Mouse (Mus musculus) adrenal gland, postnatal 25 days (tissue): Measurements from ENCODE around the gene Bglap3. TPM values are rescaled to one million over a fixed set of nuclear protein-coding genes. Genes with fewer than 3 reads are reported as not detected.
"Not testable (repeated sequence)": the region's sequence is repeated elsewhere in the genome, so short reads cannot be mapped to it uniquely, and the experiment has no call there.

Source experiments
- DNase-seq: peaks from one replicate; pipeline ENCODE4 v3.0.0; 2021; ENCODE audit warnings: mixed read lengths
- long read RNA-seq: library from polyadenylated mRNA; stranded (forward); transcript quantifications from one replicate; pipeline ENCODE4 v2.0.0, GENCODE M21; 2021
- total RNA-seq: library from RNA; stranded (reverse); gene quantifications from 2 replicates; pipeline ENCODE4 v1.2.3, GENCODE M21; 2021

The Bglap3 gene
- total RNA-seq = 0.79 and 2.3 TPM in 2 replicates
- long read RNA-seq = 0 reads

DNA sequence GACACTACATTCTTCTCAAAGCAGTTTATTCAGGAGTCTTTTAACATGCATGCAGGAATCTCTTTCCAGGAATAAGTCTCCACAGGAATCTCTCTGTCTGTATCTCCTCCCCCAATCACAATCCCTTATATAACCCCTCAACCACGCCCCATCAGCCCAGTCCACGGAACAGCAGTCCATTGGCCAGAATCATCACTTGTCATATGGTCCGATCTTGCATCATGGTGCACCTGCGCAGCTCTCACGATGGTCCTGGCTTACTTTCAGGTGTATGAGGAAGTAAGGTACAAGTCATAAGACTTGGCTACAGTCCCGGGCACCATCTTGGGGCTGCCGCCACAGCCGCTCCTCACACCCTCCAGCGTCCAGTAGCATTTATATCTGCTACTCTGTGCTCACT lies at the start of gene Bglap3:
Gene Bglap3 (minus strand): TSS at position 101 of the 400 bp plus-strand sequence.
- DNase-seq = not testable (repeated sequence)

GRCm38 (mm10) chr3:88422020-88422720 lies 49.6 kb upstream of the Bglap3 start:
- no peak for DNase-seq

DNA sequence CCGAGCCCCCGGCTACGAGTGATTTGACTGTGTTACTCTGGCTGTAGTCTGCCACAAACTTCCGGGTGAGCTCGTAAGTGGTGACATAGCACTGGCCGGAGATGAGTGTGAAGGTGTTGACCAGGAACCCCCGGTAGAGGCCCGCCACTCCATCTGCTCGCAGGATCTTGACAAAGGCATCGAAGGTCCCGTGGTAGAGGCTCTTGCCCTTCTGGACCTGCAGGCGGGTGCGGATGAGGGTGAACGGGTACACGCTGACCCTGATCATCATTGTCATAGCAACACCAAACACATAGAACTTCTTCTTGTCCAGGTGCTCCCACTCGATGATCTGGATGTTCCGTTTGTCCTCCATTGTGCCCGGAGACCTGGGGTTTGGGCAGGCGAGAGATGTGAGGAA lies 48.2 kb upstream of the Bglap3 start:
- no peak for DNase-seq

DNA sequence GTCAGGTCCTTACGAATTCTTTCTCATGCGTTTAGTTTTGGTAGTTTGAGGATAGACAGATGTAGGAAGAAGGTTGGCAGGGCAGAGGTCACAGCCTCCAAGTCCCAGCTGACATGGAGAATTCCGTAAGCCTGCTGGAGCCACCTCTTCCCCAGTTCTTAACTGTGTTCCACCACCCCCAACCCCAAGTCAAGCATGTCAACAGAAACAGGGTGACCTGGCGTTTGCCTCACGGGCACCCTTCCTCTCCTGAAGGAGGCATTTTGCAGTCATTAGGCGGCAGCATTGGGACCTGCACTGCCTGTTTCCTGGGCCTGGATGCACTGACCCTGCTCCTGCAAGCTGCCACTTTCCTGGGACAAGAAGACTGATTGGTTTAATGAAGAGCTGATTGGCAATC lies 45.5 kb upstream of the Bglap3 start:
- DNase-seq = no peak

GRCm38 (mm10) chr3:88415668-88416067 lies 43.1 kb upstream of the Bglap3 start:
- no peak for DNase-seq

DNA sequence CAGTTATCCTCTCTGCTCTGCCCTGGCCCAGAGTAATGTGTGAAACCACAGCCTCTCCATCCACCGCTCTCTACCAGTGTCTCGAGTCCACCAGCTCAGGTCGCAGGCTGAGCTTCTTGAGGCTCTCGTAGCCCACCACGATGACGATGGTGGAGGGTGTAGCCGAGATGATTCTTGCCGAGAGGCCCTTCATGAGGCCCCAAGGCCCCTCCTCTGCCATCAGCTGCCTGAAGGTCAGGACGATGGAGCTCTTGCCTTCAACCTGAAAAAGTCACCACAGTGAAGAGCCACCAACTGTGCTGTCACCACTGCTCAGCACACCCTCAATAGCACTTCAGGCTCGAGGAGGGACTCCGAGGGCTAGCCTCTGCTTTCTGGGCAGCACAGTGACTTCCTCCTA lies 40.1 kb upstream of the Bglap3 start:
- no peak for DNase-seq

DNA sequence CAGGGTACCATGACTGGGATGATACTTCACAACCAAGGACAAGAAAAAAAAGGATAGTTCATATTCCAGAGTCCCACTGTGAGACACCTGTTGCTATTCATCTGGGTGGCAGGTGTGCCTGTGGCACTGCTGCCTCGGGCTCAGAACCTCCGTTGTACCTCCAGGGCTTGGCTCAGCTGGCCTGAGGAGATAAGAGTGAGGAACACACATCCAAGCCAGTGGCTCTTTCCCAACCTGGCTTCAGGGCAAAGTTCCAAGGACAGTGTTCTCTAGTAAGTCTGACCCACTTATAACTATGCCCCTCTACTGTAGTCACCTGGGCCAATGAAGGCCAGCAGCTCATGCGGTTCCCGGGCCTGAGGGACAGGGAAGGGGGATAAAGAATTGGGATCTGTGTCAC lies 39.1 kb upstream of the Bglap3 start:
- no peak for DNase-seq

- DNase-seq = no peak
These were observed 38.1 kb upstream of the Bglap3 start for GRCm38 (mm10) chr3:88410645-88411031.

- DNase-seq = peak; percentile 93
These were observed 37.5 kb upstream of the Bglap3 start, which contains the start of gene Pmf1 for GRCm38 (mm10) chr3:88409741-88410644. Gene Pmf1, minus strand, starts transcription at chr3:88410331.

GRCm38 (mm10) chr3:88408953-88409352 lies 36.4 kb upstream of the Bglap3 start:
- DNase-seq = no peak

GRCm38 (mm10) chr3:88407529-88407928 lies 35.0 kb upstream of the Bglap3 start:
- no peak for DNase-seq

DNA sequence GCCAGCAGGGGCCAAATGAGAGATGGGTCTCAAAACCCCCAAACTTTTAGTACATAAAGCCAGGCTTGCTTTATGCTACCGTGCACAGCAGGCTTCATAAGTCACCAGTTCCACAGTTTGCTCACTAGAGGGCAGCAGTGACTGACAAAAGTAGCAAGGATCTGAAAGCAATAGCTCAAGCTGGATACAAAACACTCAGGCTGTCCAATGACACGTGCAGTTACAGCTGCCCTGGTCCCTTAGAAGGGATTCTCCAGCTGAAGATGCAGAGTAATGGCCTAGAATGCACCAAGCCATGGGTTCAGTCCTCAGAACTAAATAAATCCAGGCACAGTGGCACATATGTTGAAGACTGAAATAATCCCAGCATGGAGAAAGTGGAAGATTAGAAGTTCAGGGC lies 34.5 kb upstream of the Bglap3 start:
- peak; percentile 38 for DNase-seq

DNA sequence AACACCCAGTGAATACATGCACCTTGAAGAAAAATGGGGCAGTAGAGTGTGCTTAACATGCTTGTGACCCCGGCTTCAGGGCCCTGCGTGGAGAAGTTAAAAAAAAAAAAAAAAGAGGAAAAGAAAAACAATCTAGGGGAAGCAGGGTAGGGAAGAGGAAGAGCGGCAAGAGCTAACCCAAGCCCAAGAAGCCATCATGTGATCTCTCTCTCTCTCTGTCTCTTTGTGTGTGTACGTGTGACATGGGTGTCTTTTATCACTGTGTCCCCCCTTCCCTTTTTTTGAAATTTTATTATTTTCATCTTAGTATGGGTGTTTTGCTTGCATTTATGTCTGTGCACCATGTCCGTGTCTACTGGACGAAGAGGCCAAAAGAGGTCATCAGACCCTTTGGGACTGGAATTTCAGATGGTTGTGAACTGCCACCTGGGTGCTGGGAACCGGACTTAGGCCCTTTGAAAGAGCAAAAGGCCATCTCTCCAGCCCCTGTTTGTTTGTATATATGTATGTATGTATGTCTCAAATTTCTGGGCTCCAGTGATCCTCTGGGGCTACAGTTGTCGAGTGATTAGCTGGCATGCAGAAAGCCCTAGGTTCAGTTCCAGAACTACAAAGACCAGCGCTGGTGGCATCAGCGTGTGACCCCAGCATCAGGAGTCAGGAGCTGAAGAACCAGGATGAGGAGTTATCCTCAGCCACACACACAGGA lies 31.1 kb upstream of the Bglap3 start:
- no peak for DNase-seq

- no peak for DNase-seq
These were observed 26.1 kb upstream of the Bglap3 start for GRCm38 (mm10) chr3:88398666-88399065.

DNA sequence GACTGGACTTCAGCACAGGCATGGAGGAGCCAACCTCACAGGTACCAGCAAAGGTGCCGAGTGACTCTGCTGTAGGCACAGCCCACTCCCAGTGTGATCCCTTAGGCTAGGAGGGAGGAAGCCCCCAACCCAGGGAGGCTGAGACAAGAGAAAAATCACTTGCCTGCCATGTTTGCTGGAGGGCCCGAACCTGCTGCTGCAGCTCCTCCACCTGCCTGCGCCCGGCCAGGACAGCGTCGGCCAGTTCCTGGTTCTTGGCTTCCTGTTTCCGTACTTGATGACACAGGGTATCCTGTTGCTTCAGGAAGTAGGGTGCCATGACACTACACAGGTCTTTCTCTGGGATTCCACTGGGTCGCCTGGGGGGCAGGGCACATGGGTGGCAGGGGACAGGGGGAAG lies 23.2 kb upstream of the Bglap3 start:
- no peak for DNase-seq

DNA sequence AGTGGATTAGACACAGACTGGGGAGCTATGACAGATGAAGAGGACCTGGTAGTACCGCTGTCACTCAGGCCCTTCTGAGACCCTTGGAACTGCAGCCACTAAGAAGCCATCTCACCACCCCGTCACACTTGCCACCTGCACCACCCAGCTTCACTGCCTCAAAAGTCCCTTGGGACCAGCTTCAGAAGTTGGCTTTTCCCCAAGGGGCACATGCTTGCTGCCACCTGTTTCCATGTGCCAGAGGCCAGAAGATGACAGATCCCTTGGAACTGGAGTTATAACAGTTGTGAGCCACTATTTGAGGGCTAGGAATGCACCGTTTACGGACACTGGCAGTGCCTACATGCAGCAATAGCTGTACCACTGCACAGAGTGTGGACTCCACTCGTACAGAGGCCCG lies 22.7 kb upstream of the Bglap3 start:
- DNase-seq = no peak

GRCm38 (mm10) chr3:88393776-88394375 lies 21.3 kb upstream of the Bglap3 start:
- no peak for DNase-seq

GRCm38 (mm10) chr3:88384364-88384763 lies 11.8 kb upstream of the Bglap3 start, which contains the start of gene Bglap:
Gene Bglap, minus strand, starts transcription at chr3:88384464.
- DNase-seq = no peak

DNA sequence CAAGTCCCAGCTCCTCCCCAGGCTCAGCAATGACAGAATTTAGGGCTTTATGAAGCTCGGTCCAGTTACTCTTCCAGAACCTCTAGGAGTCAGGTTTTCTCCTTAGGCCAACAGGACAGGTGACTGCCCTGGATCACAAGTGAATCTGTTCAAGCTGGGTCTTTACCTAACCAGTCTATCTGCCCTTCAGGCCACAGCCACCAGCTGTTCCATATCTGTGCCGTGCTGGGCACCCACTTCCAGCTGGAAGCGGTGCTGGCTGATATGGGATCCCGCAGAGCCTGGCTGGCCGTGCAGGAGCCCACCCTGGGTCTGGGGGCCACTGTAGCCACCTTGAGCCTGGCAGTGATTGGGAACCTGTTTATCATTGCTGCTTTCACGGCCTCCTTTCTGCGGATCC lies 9.8 kb upstream of the Bglap3 start:
- DNase-seq = not testable (repeated sequence)

DNA sequence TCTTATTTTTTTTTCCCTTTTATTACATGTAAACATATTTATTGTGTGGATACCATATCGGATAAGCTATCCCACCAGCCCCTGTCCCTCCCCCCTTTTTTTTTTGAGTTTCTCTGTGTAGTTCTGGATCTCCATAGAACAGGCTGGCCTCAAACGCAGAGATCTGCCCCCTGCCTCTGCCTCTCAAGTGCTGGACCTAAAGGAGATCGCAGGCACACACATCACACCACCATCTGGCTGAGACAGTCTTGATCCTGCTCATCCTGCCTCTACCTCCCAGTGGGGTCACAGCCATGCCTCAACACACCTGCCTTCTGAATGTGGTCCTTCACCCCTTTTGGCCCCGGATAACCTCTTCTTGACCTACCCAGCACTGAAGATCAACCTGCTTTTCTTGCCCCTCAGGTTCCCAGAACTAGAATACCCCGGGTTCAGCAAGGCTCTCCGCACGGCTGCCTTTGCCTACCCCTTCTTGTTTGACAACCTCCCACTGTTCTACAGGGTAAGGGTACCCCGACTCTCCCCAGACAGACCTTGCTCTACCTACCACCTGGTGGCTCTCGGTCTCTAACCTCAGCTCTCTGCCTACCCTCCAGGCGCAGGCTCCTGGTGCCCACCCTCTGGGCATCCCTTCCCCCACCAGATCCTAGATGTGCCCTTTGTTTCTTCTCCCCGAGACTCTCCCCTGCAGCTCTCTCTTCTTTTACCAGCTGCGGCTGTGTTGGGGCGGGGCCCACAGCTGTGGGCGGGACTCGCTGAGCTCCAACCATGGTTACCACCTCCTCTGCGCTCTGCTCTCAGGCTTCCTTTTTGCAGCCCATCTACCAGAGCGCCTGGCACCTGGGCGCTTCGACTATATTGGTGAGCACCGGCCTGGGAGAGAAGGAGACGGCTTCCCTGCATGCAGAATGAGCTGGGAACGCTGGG lies 9.1 kb upstream of the Bglap3 start:
- DNase-seq = peak; percentile 28

DNA sequence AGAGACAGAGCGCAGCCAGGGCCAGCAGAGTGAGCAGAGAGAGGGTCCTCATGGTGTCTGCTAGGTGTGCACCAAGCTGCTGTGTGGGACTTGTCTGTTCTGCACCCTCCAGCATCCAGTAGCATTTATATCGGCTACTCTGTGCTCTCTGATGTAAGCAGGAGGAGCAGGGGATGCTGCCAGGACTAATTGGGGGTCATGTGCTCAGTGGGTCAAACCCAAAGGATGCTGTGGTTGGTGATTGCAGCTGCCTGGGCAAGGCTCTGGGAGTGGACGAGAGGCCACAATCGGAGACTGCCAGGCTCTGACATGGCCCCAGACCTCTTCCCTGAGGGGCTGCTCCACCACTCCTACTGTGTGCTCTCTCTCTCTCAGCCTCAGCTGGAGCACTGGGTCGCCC lies 6.1 kb upstream of the Bglap3 start, which contains the start of gene Bglap2:
Gene Bglap2 (minus strand): TSS at position 101 of the 400 bp plus-strand sequence.
- DNase-seq = not testable (repeated sequence)
